Mouse (Mus musculus): ENCODE data around the gene Cfap45.

GRCm38 (mm10) chr1:172482518-172483360, 37.9 kb upstream of the Cfap45 start:
- TF ChIP-seq CTCF (IDR thresholded peaks at IDR 0.05; ENCODE audit: borderline replicate concordance, insufficient read depth, low read length), result no peak
- TF ChIP-seq POLR2A (IDR thresholded peaks at IDR 0.05; ENCODE audit: low read depth, low read length), result no peak

Measured in embryonic fibroblast, embryonic 13.5 days (primary cell).